Mouse (Mus musculus): ENCODE data around the gene Klhl2. TPM values are rescaled to one million over a fixed set of nuclear protein-coding genes. Genes with fewer than 3 reads are reported as not detected.

Klhl2 gene
- total and polyA plus RNA-seq, 2 experiments from 2014 or later = 5.8 to 10.5 TPM

GRCm38 (mm10) chr8:64768645-64769044, 81.2 kb downstream of the Klhl2 start:
- Histone ChIP-seq H3K4me3 (ENCODE audit: low read depth, low read length) (no peak overlapping the region), H3K9ac (replicated peaks; ENCODE audit: low read depth, low read length) (no peak overlapping the region), H3K27me3 (ENCODE audit: control insufficient read depth, insufficient read depth, low read length) (no peaks in the 10 kb centered on the region), H3K36me3 (replicated peaks; ENCODE audit: control insufficient read depth, insufficient read depth, low read length) (0 out of 2 replicates have a peak, but pooled peaks cover 9% of the 10 kb centered on the region), H3K9me3 (replicated peaks; ENCODE audit: control insufficient read depth, low read length) (no peaks in the 10 kb centered on the region), H3K27ac (ENCODE audit: low read depth) (no peak overlapping the region), H3K4me2 (ENCODE audit: low read depth, low read length) (no peak overlapping the region), H3K4me1 (ENCODE audit: control insufficient read depth, insufficient read depth) (no peaks in the 10 kb centered on the region)
- WGBS = 80% methylated on average over 9 of the region's 9 CpGs
- DNase-seq (ENCODE audit: low spot score) = no peak
- ATAC-seq (ENCODE audit: insufficient read depth, low read depth) = no peak
- TF ChIP-seq EP300 (IDR thresholded peaks at IDR 0.05; ENCODE audit: low read depth) (no peak), CTCF (IDR thresholded peaks at IDR 0.05; ENCODE audit: low read depth) (no peak)

DNA sequence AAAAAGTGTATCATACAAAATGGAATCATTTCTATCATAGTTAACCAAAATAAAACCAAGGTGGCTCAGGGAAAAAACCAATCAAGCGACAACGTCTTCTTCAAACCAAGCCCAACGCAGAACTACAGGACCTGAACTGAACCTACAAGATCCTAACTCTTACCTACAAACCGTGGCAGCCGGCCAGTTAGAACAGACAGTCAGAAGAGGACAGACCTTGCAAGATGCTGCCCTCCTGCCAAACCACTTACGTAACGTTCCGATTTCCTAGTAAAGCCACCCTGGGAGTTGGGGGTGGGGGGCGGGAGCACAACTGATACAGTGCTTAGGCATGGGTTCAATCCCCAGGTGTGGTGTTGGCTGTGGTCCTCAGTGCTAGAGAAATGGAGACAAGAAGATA, 82.8 kb downstream of the Klhl2 start:
- 92% methylated on average over 9 of the region's 9 CpGs for WGBS
- no peak for DNase-seq (ENCODE audit: low spot score)
- no peak for TF ChIP-seq EP300 (IDR thresholded peaks at IDR 0.05; ENCODE audit: low read depth)
- no peak for TF ChIP-seq CTCF (IDR thresholded peaks at IDR 0.05; ENCODE audit: low read depth)

GRCm38 (mm10) chr8:64764075-64764474, 85.7 kb downstream of the Klhl2 start:
- H3K9me3 ChIP-seq (replicated peaks; ENCODE audit: control insufficient read depth, low read length) = no peaks in the 10 kb centered on the region
- no peak for DNase-seq (ENCODE audit: low spot score)
- H3K4me1 ChIP-seq (ENCODE audit: control insufficient read depth, insufficient read depth) = no peaks in the 10 kb centered on the region
- no peak overlapping the region for H3K4me3 ChIP-seq (ENCODE audit: low read depth, low read length)
- no peak for ATAC-seq (ENCODE audit: insufficient read depth, low read depth)
- no peaks in the 10 kb centered on the region for H3K27me3 ChIP-seq (ENCODE audit: control insufficient read depth, insufficient read depth, low read length)
- no peak overlapping the region for H3K27ac ChIP-seq (ENCODE audit: low read depth)
- 61% methylated on average over 9 of the region's 9 CpGs for WGBS
- no peak overlapping the region for H3K4me2 ChIP-seq (ENCODE audit: low read depth, low read length)
- no peak for TF ChIP-seq EP300 (IDR thresholded peaks at IDR 0.05; ENCODE audit: low read depth)
- TF ChIP-seq CTCF (IDR thresholded peaks at IDR 0.05; ENCODE audit: low read depth) = no peak
- no peak overlapping the region for H3K9ac ChIP-seq (replicated peaks; ENCODE audit: low read depth, low read length)
- H3K36me3 ChIP-seq (replicated peaks; ENCODE audit: control insufficient read depth, insufficient read depth, low read length) = 0 out of 2 replicates have a peak, but pooled peaks cover 5% of the 10 kb centered on the region

More for the DNA sequence above, 82.8 kb downstream of the Klhl2 start:
- Histone ChIP-seq H3K9ac (replicated peaks; ENCODE audit: low read depth, low read length) (no peak overlapping the region), H3K4me3 (ENCODE audit: low read depth, low read length) (no peak overlapping the region), H3K9me3 (replicated peaks; ENCODE audit: control insufficient read depth, low read length) (no peaks in the 10 kb centered on the region), H3K4me1 (ENCODE audit: control insufficient read depth, insufficient read depth) (no peaks in the 10 kb centered on the region), H3K36me3 (replicated peaks; ENCODE audit: control insufficient read depth, insufficient read depth, low read length) (0 out of 2 replicates have a peak, but pooled peaks cover 11% of the 10 kb centered on the region), H3K27me3 (ENCODE audit: control insufficient read depth, insufficient read depth, low read length) (no peaks in the 10 kb centered on the region), H3K4me2 (ENCODE audit: low read depth, low read length) (no peak overlapping the region), H3K27ac (ENCODE audit: low read depth) (no peak overlapping the region)
- no peak for ATAC-seq (ENCODE audit: insufficient read depth, low read depth)

- 77% methylated on average over 1 of the region's 1 CpGs for WGBS
- Histone ChIP-seq H3K27me3 (ENCODE audit: control insufficient read depth, insufficient read depth, low read length) (no peaks in the 10 kb centered on the region), H3K9me3 (replicated peaks; ENCODE audit: control insufficient read depth, low read length) (no peaks in the 10 kb centered on the region), H3K36me3 (replicated peaks; ENCODE audit: control insufficient read depth, insufficient read depth, low read length) (peaks cover 12% of the 10 kb centered on the region), H3K4me1 (ENCODE audit: control insufficient read depth, insufficient read depth) (no peaks in the 10 kb centered on the region), H3K27ac (ENCODE audit: low read depth) (no peak overlapping the region), H3K4me2 (ENCODE audit: low read depth, low read length) (no peak overlapping the region), H3K9ac (replicated peaks; ENCODE audit: low read depth, low read length) (no peak overlapping the region), H3K4me3 (ENCODE audit: low read depth, low read length) (no peak overlapping the region)
- DNase-seq (ENCODE audit: low spot score) (no peak), ATAC-seq (ENCODE audit: insufficient read depth, low read depth) (no peak)
- TF ChIP-seq EP300 (IDR thresholded peaks at IDR 0.05; ENCODE audit: low read depth) (no peak), CTCF (IDR thresholded peaks at IDR 0.05; ENCODE audit: low read depth) (no peak)
Measured at GRCm38 (mm10) chr8:64762751-64763150, 87.1 kb downstream of the Klhl2 start.

- ATAC-seq (ENCODE audit: insufficient read depth, low read depth) (no peak), DNase-seq (ENCODE audit: low spot score) (no peak)
- Histone ChIP-seq H3K27ac (ENCODE audit: low read depth) (no peak overlapping the region), H3K4me2 (ENCODE audit: low read depth, low read length) (no peak overlapping the region), H3K9ac (replicated peaks; ENCODE audit: low read depth, low read length) (no peak overlapping the region), H3K9me3 (replicated peaks; ENCODE audit: control insufficient read depth, low read length) (no peaks in the 10 kb centered on the region), H3K4me1 (ENCODE audit: control insufficient read depth, insufficient read depth) (no peaks in the 10 kb centered on the region), H3K4me3 (ENCODE audit: low read depth, low read length) (no peak overlapping the region), H3K27me3 (ENCODE audit: control insufficient read depth, insufficient read depth, low read length) (no peaks in the 10 kb centered on the region), H3K36me3 (replicated peaks; ENCODE audit: control insufficient read depth, insufficient read depth, low read length) (peaks cover 18% of the 10 kb centered on the region)
- TF ChIP-seq EP300 (IDR thresholded peaks at IDR 0.05; ENCODE audit: low read depth) = no peak
- TF ChIP-seq CTCF (IDR thresholded peaks at IDR 0.05; ENCODE audit: low read depth) = peak; percentile 43
- 76% methylated on average over 8 of the region's 8 CpGs for WGBS
Measured at GRCm38 (mm10) chr8:64761430-64761829, 88.4 kb downstream of the Klhl2 start.

GRCm38 (mm10) chr8:64757956-64758355, 91.9 kb downstream of the Klhl2 start:
- 95% methylated on average over 15 of the region's 15 CpGs for WGBS
- H3K9ac ChIP-seq (replicated peaks; ENCODE audit: low read depth, low read length) = no peak overlapping the region
- H3K4me1 ChIP-seq (ENCODE audit: control insufficient read depth, insufficient read depth) = no peaks in the 10 kb centered on the region
- no peak overlapping the region for H3K27ac ChIP-seq (ENCODE audit: low read depth)
- H3K27me3 ChIP-seq (ENCODE audit: control insufficient read depth, insufficient read depth, low read length) = no peaks in the 10 kb centered on the region
- no peaks in the 10 kb centered on the region for H3K9me3 ChIP-seq (replicated peaks; ENCODE audit: control insufficient read depth, low read length)
- TF ChIP-seq CTCF (IDR thresholded peaks at IDR 0.05; ENCODE audit: low read depth) = no peak
- TF ChIP-seq EP300 (IDR thresholded peaks at IDR 0.05; ENCODE audit: low read depth) = no peak
- H3K4me3 ChIP-seq (ENCODE audit: low read depth, low read length) = no peak overlapping the region
- H3K36me3 ChIP-seq (replicated peaks; ENCODE audit: control insufficient read depth, insufficient read depth, low read length) = peaks cover 23% of the 10 kb centered on the region
- no peak for DNase-seq (ENCODE audit: low spot score)
- no peak for ATAC-seq (ENCODE audit: insufficient read depth, low read depth)
- no peak overlapping the region for H3K4me2 ChIP-seq (ENCODE audit: low read depth, low read length)
